Mouse (Mus musculus) CH12.LX (cell line): ENCODE measurements at regions not wholly inside any gene's neighbourhood (a gene's known extent, or its start where the extent isn't known, plus 50 kb on each side); places are given as distances from the start of the nearest gene placed in this dataset.

Experiments used
- DNase-seq: peaks from one replicate; pipeline ENCODE4 v3.0.0-alpha.2; 2013; ENCODE audit errors: extremely low read depth
- H3K27ac ChIP-seq: 2 replicates; pipeline ENCODE4 v1.5.1; 2012; ENCODE audit warnings: low read depth, mild to moderate bottlenecking, control low read depth, moderate library complexity; ENCODE audit not compliant: insufficient read depth
- H3K27me3 ChIP-seq: replicated peaks from 2 replicates; pipeline ENCODE3; 2012; ENCODE audit warnings: inconsistent platforms
- H3K36me3 ChIP-seq, 2 experiments: replicated peaks in 1 of 2; 2 replicates each; pipeline versions ENCODE3 to v1.6.1; 2012; ENCODE audit warnings: inconsistent platforms in 1 of 2, low read length in 1 of 2, mild to moderate bottlenecking in 1 of 2, mixed read lengths in 1 of 2, moderate library complexity in 1 of 2; ENCODE audit not compliant: control insufficient read depth in 1 of 2, insufficient read depth in 1 of 2
- H3K4me1 ChIP-seq, 2 experiments: 2 replicates each; pipeline ENCODE4 v1.6.1; 2012; ENCODE audit warnings: inconsistent platforms in 1 of 2, moderate library complexity in 1 of 2; ENCODE audit not compliant: insufficient read depth in 2 of 2, control insufficient read depth in 1 of 2
- H3K4me2 ChIP-seq: 2 replicates; pipeline ENCODE4 v1.6.1; 2012; ENCODE audit warnings: low read depth, mild to moderate bottlenecking, control low read depth; ENCODE audit not compliant: poor library complexity, insufficient read depth, severe bottlenecking
- H3K4me3 ChIP-seq, 3 experiments: fragments of 150-350 bp in 1 of 3; sonication (generic) in 1 of 3; replicated peaks in 1 of 3; 2 replicates each; pipeline versions ENCODE3 to v1.5.1; 2011 to 2012; ENCODE audit warnings: low read depth in 2 of 3, low read length in 2 of 3, mild to moderate bottlenecking in 2 of 3, moderate library complexity in 2 of 3, control low read depth in 1 of 3, improper control_type of control experiment in 1 of 3, inconsistent platforms in 1 of 3, mixed read lengths in 1 of 3; ENCODE audit not compliant: poor library complexity in 1 of 3
- H3K79me2 ChIP-seq: replicated peaks from 2 replicates; pipeline ENCODE4 v1.6.1; 2012; ENCODE audit warnings: mild to moderate bottlenecking, moderate library complexity; ENCODE audit not compliant: control insufficient read depth, poor library complexity, insufficient read depth, severe bottlenecking; ENCODE audit errors: extremely low read depth
- H3K9ac ChIP-seq: 2 replicates; pipeline ENCODE4 v1.6.1; 2012; ENCODE audit warnings: low read depth, mild to moderate bottlenecking, control low read depth, moderate library complexity; ENCODE audit not compliant: insufficient read depth
- H3K9me3 ChIP-seq: replicated peaks from 2 replicates; pipeline ENCODE3; 2012; ENCODE audit warnings: low read length, inconsistent platforms, mixed read lengths
- BHLHE40 ChIP-seq: IDR thresholded peaks from 2 replicates; pipeline ENCODE4 v1.6.1; 2011; ENCODE audit warnings: mild to moderate bottlenecking, low read depth, low read length, improper control_type of control experiment
- CHD1 ChIP-seq: IDR thresholded peaks from 2 replicates; pipeline ENCODE4 v1.6.1; 2012; ENCODE audit warnings: low read depth, low read length, improper control_type of control experiment, inconsistent platforms
- ETS1 ChIP-seq: conservative IDR thresholded peaks from 2 replicates; pipeline ENCODE4 v1.6.1; 2012; ENCODE audit warnings: low read depth, mild to moderate bottlenecking, inconsistent platforms, low read length, improper control_type of control experiment, moderate library complexity
- HCFC1 ChIP-seq: IDR thresholded peaks from 2 replicates; pipeline ENCODE4 v1.6.1; 2012; ENCODE audit warnings: low read depth, mild to moderate bottlenecking, inconsistent platforms, low read length, improper control_type of control experiment
- JUN ChIP-seq: IDR thresholded peaks from 2 replicates; pipeline ENCODE4 v1.6.1; 2011; ENCODE audit warnings: low read depth, mild to moderate bottlenecking, low read length, improper control_type of control experiment, moderate library complexity; ENCODE audit not compliant: insufficient read depth
- KAT2A ChIP-seq: IDR thresholded peaks from 2 replicates; pipeline ENCODE4 v1.6.1; 2012; ENCODE audit warnings: low read length, improper control_type of control experiment, inconsistent platforms; ENCODE audit not compliant: insufficient replicate concordance
- MAFK ChIP-seq: IDR thresholded peaks from 2 replicates; pipeline ENCODE4 v1.6.1; 2011; ENCODE audit warnings: low read length, improper control_type of control experiment; ENCODE audit not compliant: insufficient replicate concordance
- MAX ChIP-seq: IDR thresholded peaks from 2 replicates; pipeline ENCODE4 v1.6.1; 2011; ENCODE audit warnings: low read length, improper control_type of control experiment
- MAZ ChIP-seq: IDR thresholded peaks from 2 replicates; pipeline ENCODE4 v1.6.1; 2012; ENCODE audit warnings: low read depth, mild to moderate bottlenecking, inconsistent platforms, low read length, improper control_type of control experiment, moderate library complexity
- MEF2A ChIP-seq: IDR thresholded peaks from 2 replicates; pipeline ENCODE4 v1.6.1; 2014; ENCODE audit warnings: low read depth, mild to moderate bottlenecking, inconsistent platforms, low read length, improper control_type of control experiment, borderline replicate concordance
- NELFE ChIP-seq: IDR thresholded peaks from 2 replicates; pipeline ENCODE4 v1.6.1; 2011; ENCODE audit warnings: low read depth, low read length, improper control_type of control experiment
- POLR2A ChIP-seq: IDR thresholded peaks from 2 replicates; pipeline ENCODE4 v1.6.1; 2011; ENCODE audit warnings: low read depth, mild to moderate bottlenecking, improper control_type of control experiment, low read length
- TCF12 ChIP-seq: IDR thresholded peaks from 2 replicates; pipeline ENCODE4 v1.6.1; 2014; ENCODE audit warnings: low read depth, mild to moderate bottlenecking, inconsistent platforms, low read length, improper control_type of control experiment
- UBTF ChIP-seq: IDR thresholded peaks from 2 replicates; pipeline ENCODE4 v1.6.1; 2012; ENCODE audit warnings: low read depth, mild to moderate bottlenecking, inconsistent platforms, low read length, improper control_type of control experiment, moderate library complexity
- USF1 ChIP-seq: IDR thresholded peaks from 2 replicates; pipeline ENCODE4 v1.6.1; 2014; ENCODE audit warnings: low read depth, mild to moderate bottlenecking, inconsistent platforms, low read length, improper control_type of control experiment
- USF2 ChIP-seq: conservative IDR thresholded peaks from 2 replicates; pipeline ENCODE4 v1.6.1; 2011; ENCODE audit warnings: low read depth, low read length, improper control_type of control experiment
- ZKSCAN1 ChIP-seq: IDR thresholded peaks from 2 replicates; pipeline ENCODE4 v1.6.1; 2012; ENCODE audit warnings: low read depth, inconsistent platforms, low read length, improper control_type of control experiment, borderline replicate concordance
- ZNF384 ChIP-seq: IDR thresholded peaks from 2 replicates; pipeline ENCODE4 v1.6.1; 2012; ENCODE audit warnings: low read depth, low read length, improper control_type of control experiment, inconsistent platforms
- dilution Hi-C: fragments of 300-500 bp; cut with MboI; formaldehyde crosslinking; loops from 2 replicates; pipeline ENCODE4 v1.14.3; 2020; ENCODE audit warnings: low sequenced_read_pairs; ENCODE audit not compliant: extremely low pct_unique_long_range_greater_than_20kb, extremely low pct_ligation_motif_present
- in situ Hi-C: fragments of 300-500 bp; cut with MboI; formaldehyde crosslinking; loops from 3 replicates; pipeline ENCODE4 v1.14.3; 2019; ENCODE audit warnings: low sequenced_read_pairs, low pct_ligation_motif_present, low pct_unique_long_range_greater_than_20kb, mixed read lengths

DNA sequence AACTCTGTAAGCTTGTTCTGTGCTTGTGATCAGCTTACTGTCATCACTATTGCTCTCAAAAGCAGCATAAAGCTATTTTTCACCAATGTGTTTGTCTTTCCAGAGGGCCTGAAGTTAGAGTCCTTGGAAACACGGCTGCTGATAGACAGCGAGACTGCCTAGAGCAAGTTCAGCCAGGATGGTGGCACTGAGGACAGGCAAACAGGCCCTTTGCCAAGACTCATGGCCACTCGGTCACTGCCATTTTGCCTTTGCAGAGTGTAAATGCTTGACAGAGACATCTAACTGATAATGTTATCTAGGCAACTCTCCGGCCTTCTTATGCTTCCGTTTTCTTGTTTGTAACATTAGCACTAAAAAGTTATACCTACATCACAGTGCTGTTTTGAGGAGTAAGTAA is 280.3 kb upstream of the Smim15 start:
- Histone ChIP-seq H3K9ac (no peak overlapping the region), H3K4me3 (no peak overlapping the region)

DNA sequence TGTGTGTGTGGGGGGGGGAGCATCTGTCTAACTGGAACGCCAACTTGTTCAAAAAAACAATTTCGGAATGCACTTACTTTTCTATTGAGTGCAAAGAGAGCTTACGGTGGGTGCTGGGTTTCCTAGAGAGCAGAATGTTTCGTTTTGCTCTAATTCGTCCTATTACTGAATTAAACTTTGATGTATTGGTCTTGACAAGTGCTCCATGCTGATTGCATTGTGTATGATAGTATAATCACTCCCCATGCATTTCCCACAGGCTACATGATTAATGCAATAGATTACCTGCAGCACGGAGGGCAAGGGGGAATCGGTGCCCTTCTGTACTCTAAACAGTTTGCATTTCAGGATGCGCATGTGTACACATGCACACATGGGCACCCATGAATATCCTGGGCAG is 283.7 kb upstream of the Smim15 start:
- Histone ChIP-seq H3K36me3 (peaks cover 2 to 13% of the 10 kb centered on the region in 2 experiments), H3K27me3 (no peaks in the 10 kb centered on the region), H3K4me2 (no peak overlapping the region), H3K79me2 (no peaks in the 10 kb centered on the region), H3K9ac (no peak overlapping the region), H3K4me3 (no peak overlapping the region), H3K4me1 (no peaks in the 10 kb centered on the region), H3K27ac (no peak overlapping the region), H3K9me3 (no peaks in the 10 kb centered on the region)
- in situ Hi-C loops = no loop called here
- TF ChIP-seq USF2 (no peak), JUN (no peak), KAT2A (no peak), NELFE (no peak), MAFK (no peak), BHLHE40 (no peak), ZNF384 (no peak)
- DNase-seq = no peak
- dilution Hi-C loops = no loop called here

More for the DNA sequence above, 280.3 kb upstream of the Smim15 start:
- dilution Hi-C loops (no loop called here), in situ Hi-C loops (no loop called here)
- H3K79me2 ChIP-seq = no peaks in the 10 kb centered on the region
- no peaks in the 10 kb centered on the region for H3K27me3 ChIP-seq
- no peak overlapping the region for H3K4me2 ChIP-seq
- no peak for DNase-seq
- H3K4me1 ChIP-seq = no peaks in the 10 kb centered on the region
- peaks cover 5 to 21% of the 10 kb centered on the region in 2 experiments for H3K36me3 ChIP-seq
- no peak overlapping the region for H3K27ac ChIP-seq
- no peaks in the 10 kb centered on the region for H3K9me3 ChIP-seq
- TF ChIP-seq KAT2A = no peak
- TF ChIP-seq CHD1 = no peak
- TF ChIP-seq ZKSCAN1 = no peak
- no peak for TF ChIP-seq BHLHE40
- TF ChIP-seq TCF12 = no peak
- no peak for TF ChIP-seq ZNF384
- TF ChIP-seq MAZ = no peak
- TF ChIP-seq UBTF = no peak
- TF ChIP-seq USF1 = no peak
- TF ChIP-seq HCFC1 = no peak
- no peak for TF ChIP-seq POLR2A
- TF ChIP-seq MAX = no peak
- TF ChIP-seq ETS1 = no peak
- no peak for TF ChIP-seq MEF2A
